Mouse (Mus musculus): Measurements from ENCODE around the gene Lamb2. TPM values are rescaled to one million over a fixed set of nuclear protein-coding genes. Genes with fewer than 3 reads are reported as not detected.

Gene Lamb2
- polyA plus RNA-seq, 2 experiments: 4.3 to 8.3 TPM

- H3K27ac ChIP-seq: no peak overlapping the region
- no peak for ATAC-seq (ENCODE audit: insufficient read depth)
These were observed 23.6 kb upstream of the Lamb2 start for GRCm38 (mm10) chr9:108455747-108456571.

GRCm38 (mm10) chr9:108456953-108457352 lies 22.6 kb upstream of the Lamb2 start:
- TF ChIP-seq EP300 (IDR thresholded peaks at IDR 0.05; ENCODE audit: low read depth) (no peak), CTCF (IDR thresholded peaks at IDR 0.05; ENCODE audit: low read depth) (no peak)
- Histone ChIP-seq H3K27me3 (ENCODE audit: control insufficient read depth, insufficient read depth, low read length) (no peaks in the 10 kb centered on the region), H3K36me3 (replicated peaks; ENCODE audit: control insufficient read depth, insufficient read depth, low read depth) (no peaks in the 10 kb centered on the region), H3K4me3 (ENCODE audit: insufficient read depth in 1 of 2, low read depth in 2 of 2, low read length in 2 of 2) (no peak overlapping the region), H3K9me3 (ENCODE audit: control insufficient read depth, low read length) (no peaks in the 10 kb centered on the region), H3K4me1 (replicated peaks; ENCODE audit: control insufficient read depth in 2 of 2, insufficient read depth in 2 of 2, low read length in 1 of 2) (peaks cover 15 to 36% of the 10 kb centered on the region in 2 experiments), H3K27ac (no peak overlapping the region), H3K4me2 (ENCODE audit: low read depth) (no peak overlapping the region), H3K9ac (replicated peaks) (no peak overlapping the region)
- 77% methylated on average over 10 of the region's 10 CpGs for WGBS (ENCODE audit: insufficient replicate concordance)
- no peak for DNase-seq (ENCODE audit: low read depth in 3 of 3, low spot score in 3 of 3)
- ATAC-seq (ENCODE audit: insufficient read depth): no peak

More at GRCm38 (mm10) chr9:108455747-108456571, 23.6 kb upstream of the Lamb2 start:
- Histone ChIP-seq H3K4me3 (ENCODE audit: insufficient read depth in 1 of 2, low read depth in 2 of 2, low read length in 2 of 2) (no peak overlapping the region), H3K9me3 (ENCODE audit: control insufficient read depth, low read length) (no peaks in the 10 kb centered on the region), H3K4me2 (ENCODE audit: low read depth) (no peak overlapping the region), H3K4me1 (replicated peaks; ENCODE audit: control insufficient read depth in 2 of 2, insufficient read depth in 2 of 2, low read length in 1 of 2) (peaks cover 15 to 38% of the 10 kb centered on the region in 2 experiments), H3K27me3 (ENCODE audit: control insufficient read depth, insufficient read depth, low read length) (no peaks in the 10 kb centered on the region), H3K36me3 (replicated peaks; ENCODE audit: control insufficient read depth, insufficient read depth, low read depth) (no peaks in the 10 kb centered on the region), H3K9ac (replicated peaks) (no peak overlapping the region)
- WGBS (ENCODE audit: insufficient replicate concordance): 38% methylated on average over 12 of the region's 12 CpGs
- no peak for TF ChIP-seq CTCF (IDR thresholded peaks at IDR 0.05; ENCODE audit: low read depth)
- 0 out of 2 replicates have a peak, but pooled peaks have one; percentile 16 for TF ChIP-seq EP300 (IDR thresholded peaks at IDR 0.05; ENCODE audit: low read depth)
- DNase-seq (ENCODE audit: low read depth in 3 of 3, low spot score in 3 of 3): no peak

GRCm38 (mm10) chr9:108459939-108460318 lies 19.6 kb upstream of the Lamb2 start:
- no peaks in the 10 kb centered on the region for H3K27me3 ChIP-seq (ENCODE audit: control insufficient read depth, insufficient read depth, low read length)
- H3K4me3 ChIP-seq (ENCODE audit: insufficient read depth in 1 of 2, low read depth in 2 of 2, low read length in 2 of 2): peak overlapping the region; percentile 85 to 96
- no peak for DNase-seq (ENCODE audit: low read depth in 3 of 3, low spot score in 3 of 3)
- peak overlapping the region; percentile 82 for H3K9ac ChIP-seq (replicated peaks)
- H3K9me3 ChIP-seq (ENCODE audit: control insufficient read depth, low read length): no peaks in the 10 kb centered on the region
- H3K4me2 ChIP-seq (ENCODE audit: low read depth): peak overlapping the region; percentile 70
- peaks cover 12 to 30% of the 10 kb centered on the region in 2 experiments for H3K4me1 ChIP-seq (replicated peaks; ENCODE audit: control insufficient read depth in 2 of 2, insufficient read depth in 2 of 2, low read length in 1 of 2)
- TF ChIP-seq CTCF (IDR thresholded peaks at IDR 0.05; ENCODE audit: low read depth) (no peak), EP300 (IDR thresholded peaks at IDR 0.05; ENCODE audit: low read depth) (no peak)
- peaks cover 12% of the 10 kb centered on the region for H3K36me3 ChIP-seq (replicated peaks; ENCODE audit: control insufficient read depth, insufficient read depth, low read depth)
- ATAC-seq (ENCODE audit: insufficient read depth): no peak; the same call in 1 of the 2 replicates
- H3K27ac ChIP-seq: peak overlapping the region; percentile 67; the same call in 1 of the 2 replicates
- WGBS (ENCODE audit: insufficient replicate concordance): 85% methylated on average over 1 of the region's 1 CpGs

- no peaks in the 10 kb centered on the region for H3K27me3 ChIP-seq (ENCODE audit: control insufficient read depth, insufficient read depth, low read length)
- TF ChIP-seq EP300 (IDR thresholded peaks at IDR 0.05; ENCODE audit: low read depth) (no peak), CTCF (IDR thresholded peaks at IDR 0.05; ENCODE audit: low read depth) (no peak)
- H3K27ac ChIP-seq: peak within 1 kb of the TSS; percentile 67
- H3K4me1 ChIP-seq (replicated peaks; ENCODE audit: control insufficient read depth in 2 of 2, insufficient read depth in 2 of 2, low read length in 1 of 2): peaks cover 12 to 30% of the 10 kb centered on the region in 2 experiments
- peak within 1 kb of the TSS; percentile 70 for H3K4me2 ChIP-seq (ENCODE audit: low read depth)
- peak within 1 kb of the TSS; percentile 82 for H3K9ac ChIP-seq (replicated peaks)
- peak; percentile 83 for ATAC-seq (ENCODE audit: insufficient read depth)
- under 1% methylated on average over 52 of the region's 52 CpGs for WGBS (ENCODE audit: insufficient replicate concordance)
- DNase-seq (ENCODE audit: low read depth in 3 of 3, low spot score in 3 of 3): peak; percentile 66 to 70 (median 66)
- peak within 1 kb of the TSS; percentile 85 to 96 for H3K4me3 ChIP-seq (ENCODE audit: insufficient read depth in 1 of 2, low read depth in 2 of 2, low read length in 2 of 2)
- H3K9me3 ChIP-seq (ENCODE audit: control insufficient read depth, low read length): no peaks in the 10 kb centered on the region
- H3K36me3 ChIP-seq (replicated peaks; ENCODE audit: control insufficient read depth, insufficient read depth, low read depth): peaks cover 15% of the 10 kb centered on the region
These were observed 19.0 kb upstream of the Lamb2 start, which contains the start of gene Ccdc71 for GRCm38 (mm10) chr9:108460319-108461178. TSS of gene Ccdc71 (plus strand) at chr9:108460527.
